Mouse (Mus musculus) heart, adult 10 weeks (tissue): ENCODE data around the gene Olfr414. TPM values are rescaled to one million over a fixed set of nuclear protein-coding genes. Genes with fewer than 3 reads are reported as not detected.

Experiments used
- polyA plus RNA-seq: library from polyadenylated mRNA; stranded (reverse); fragments of 350-450 nt; fragmentation: Illumina TruSeq; extraction: RNeasy Lipid Tissue Mini Kit (QIAGEN cat#74804); gene quantifications from one replicate; pipeline ENCODE4 v1.2.3, GENCODE M21; 2014; ENCODE audit warnings: low read depth, low replicate concordance

The Olfr414 gene
- polyA plus RNA-seq: not detected

DNA sequence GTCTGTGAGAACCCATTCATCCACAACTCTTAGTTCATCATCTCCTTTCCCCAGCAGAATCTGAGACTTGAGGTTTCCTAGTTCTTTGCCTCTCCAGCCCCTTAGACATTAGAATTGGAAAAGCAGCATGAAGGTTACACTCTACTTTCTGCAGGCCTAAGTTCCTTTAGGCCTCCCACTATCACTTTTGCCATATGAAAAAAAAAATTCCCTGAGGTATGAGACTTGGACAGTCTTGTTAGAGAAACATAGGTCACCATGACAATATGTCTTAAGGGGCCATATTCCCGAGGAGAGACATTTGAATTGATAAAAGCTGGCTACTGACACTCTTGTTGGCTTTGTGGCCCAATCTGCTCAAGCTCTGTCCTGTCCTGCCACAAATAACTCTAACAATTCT lies at the start of gene Olfr414:
Gene Olfr414, plus strand, starts transcription at position 301 of the 400 bp plus-strand sequence.

DNA sequence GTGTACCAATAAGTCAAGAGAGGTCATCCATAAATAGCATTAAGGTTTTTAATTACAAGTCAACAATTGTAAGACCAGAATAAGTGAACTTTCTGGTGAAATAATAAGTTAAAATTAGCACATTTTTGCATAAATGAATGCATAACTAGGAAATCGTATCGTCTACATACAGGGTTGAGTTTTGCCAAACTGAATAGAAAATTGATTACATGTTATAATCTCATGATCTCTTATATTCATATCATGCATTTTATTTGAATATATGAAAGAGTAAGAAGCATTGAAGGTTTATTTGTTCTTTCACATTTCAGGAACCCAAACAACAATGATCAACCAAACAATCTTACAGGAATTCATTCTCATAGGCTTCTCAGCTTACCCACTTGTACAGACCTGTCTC lies 33.1 kb upstream of the Olfr414 start, which contains the start of gene Olfr248:
Gene Olfr248, plus strand, starts transcription at position 301 of the 400 bp plus-strand sequence.

DNA sequence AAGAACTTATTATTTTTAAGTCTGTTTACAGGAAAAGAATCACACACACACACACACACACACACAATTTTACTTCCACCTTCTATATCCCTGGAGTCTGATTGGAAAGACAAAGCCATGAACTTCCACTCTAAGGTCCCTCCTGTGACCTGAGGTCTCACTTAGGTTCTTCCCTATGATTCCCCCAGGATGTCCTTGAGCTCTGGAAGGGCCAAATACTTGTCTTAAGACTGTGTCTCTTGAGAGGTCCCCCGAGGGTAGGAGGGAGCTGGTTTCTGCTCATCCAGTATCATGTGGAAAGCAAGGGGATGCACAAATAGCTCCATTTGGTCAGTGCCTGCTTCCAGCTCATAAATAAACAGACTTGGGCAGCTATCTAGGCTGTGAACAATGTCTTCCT lies 17.9 kb downstream of the Olfr414 start, which contains the start of gene Olfr220:
Gene Olfr220, plus strand, starts transcription at position 301 of the 400 bp plus-strand sequence.

Other genes with a start within 250 kb of the Olfr414 start
- gene Olfr419, start 172.0 kb upstream of the Olfr414 start, polyA plus RNA-seq: not detected
- gene Mptx1, start 93.5 kb upstream of the Olfr414 start, polyA plus RNA-seq: not detected
- gene Olfr417, start 58.9 kb upstream of the Olfr414 start, polyA plus RNA-seq: not detected
- gene Olfr248, start 33.0 kb upstream of the Olfr414 start, polyA plus RNA-seq: not detected
- gene Olfr220, start 18.0 kb downstream of the Olfr414 start, polyA plus RNA-seq: not detected
- not detected for gene Fmn2, start 77.8 kb downstream of the Olfr414 start, polyA plus RNA-seq